Mouse (Mus musculus) liver, embryonic 14.5 days (tissue): ENCODE measurements around the gene Syce2. TPM values are rescaled to one million over a fixed set of nuclear protein-coding genes. Genes with fewer than 3 reads are reported as not detected.

ENCODE experiments used
- ATAC-seq: fragments of 200-750 bp; cut with Nextera tagmentation; 2 replicates; pipeline ENCODE4 v1.8.0; 2017; ENCODE audit warnings: moderate number of reproducible peaks, mild to moderate bottlenecking, moderate library complexity; ENCODE audit not compliant: insufficient read depth
- DNase-seq, 3 experiments: peaks; one replicate each; pipeline ENCODE4 v3.0.0-alpha.2; 2012 to 2013; ENCODE audit warnings: low read depth in 3 of 3, low spot score in 3 of 3
- H3K27ac ChIP-seq: fragments of 300-500 bp; sonication (generic); 2 replicates; pipeline ENCODE4 v1.5.1; 2014; ENCODE audit warnings: moderate library complexity, mild to moderate bottlenecking, control low read depth, inconsistent platforms
- H3K27me3 ChIP-seq: fragments of 300-500 bp; sonication (generic); 2 replicates; pipeline ENCODE4 v1.6.1; 2014; ENCODE audit warnings: mild to moderate bottlenecking, low read length, moderate library complexity; ENCODE audit not compliant: control insufficient read depth, insufficient read depth
- H3K36me3 ChIP-seq: fragments of 300-500 bp; sonication (generic); replicated peaks from 2 replicates; pipeline ENCODE4 v1.6.1; 2014; ENCODE audit warnings: low read depth; ENCODE audit not compliant: control insufficient read depth, insufficient read depth
- H3K4me1 ChIP-seq, 2 experiments: fragments of 200-500 bp in 1 of 2; fragments of 300-500 bp in 1 of 2; sonication (generic) in 1 of 2; replicated peaks; 2 replicates each; pipeline ENCODE4 v1.6.1; 2012 to 2014; ENCODE audit warnings: antibody characterized with exemption in 1 of 2, inconsistent platforms in 1 of 2, low read length in 1 of 2; ENCODE audit not compliant: control insufficient read depth in 2 of 2, insufficient read depth in 2 of 2
- H3K4me2 ChIP-seq: fragments of 300-500 bp; sonication (generic); 2 replicates; pipeline ENCODE4 v1.6.1; 2014; ENCODE audit warnings: low read depth, mild to moderate bottlenecking, control low read depth, moderate library complexity
- H3K4me3 ChIP-seq, 2 experiments: fragments of 200-500 bp in 1 of 2; fragments of 300-500 bp in 1 of 2; sonication (generic) in 1 of 2; 2 replicates each; pipeline ENCODE4 v1.5.1; 2012 to 2014; ENCODE audit warnings: low read depth in 2 of 2, low read length in 2 of 2, mild to moderate bottlenecking in 2 of 2, control low read depth in 1 of 2, inconsistent platforms in 1 of 2, moderate library complexity in 1 of 2; ENCODE audit not compliant: insufficient read depth in 1 of 2
- H3K9ac ChIP-seq: fragments of 300-500 bp; sonication (generic); replicated peaks from 2 replicates; pipeline ENCODE4 v1.6.1; 2014; ENCODE audit warnings: mild to moderate bottlenecking, control low read depth, moderate library complexity
- H3K9me3 ChIP-seq: fragments of 300-500 bp; sonication (generic); 2 replicates; pipeline ENCODE4 v1.6.1; 2016; ENCODE audit warnings: low read length, mixed read lengths; ENCODE audit not compliant: control insufficient read depth
- CTCF ChIP-seq: IDR thresholded peaks from 2 replicates; pipeline ENCODE4 v1.5.1; 2016; ENCODE audit warnings: antibody characterized with exemption, low read depth, control low read depth
- EP300 ChIP-seq: IDR thresholded peaks from 2 replicates; pipeline ENCODE4 v1.6.1; 2016; ENCODE audit warnings: antibody characterized with exemption, low read depth
- WGBS: fragments of 180-500 bp; shearing (Covaris S2); extraction: QIAGEN DNeasy Blood & Tissue Kit; methylation state at CpG from one replicate; pipeline ENCODE4 v1.1.7; 2014; ENCODE audit not compliant: insufficient replicate concordance; 5-methylcytosine and 5-hydroxymethylcytosine counted together
- polyA plus RNA-seq, 2 experiments: library from polyadenylated mRNA; depleted of rRNA in 1 of 2; stranded (reverse) in 1 of 2; unstranded in 1 of 2; fragments of >200 nt; fragmentation: Nextera tagmentation in 1 of 2; extraction: Ambion mirVana in 1 of 2; gene quantifications; 2 replicates each; pipeline versions ENCODE4 v1.2.1 to v1.2.3; 2012 to 2014

Syce2 gene
- polyA plus RNA-seq, 2 experiments, result 26.4 to 78.2 TPM

- WGBS, result 1% methylated on average over 24 of the region's 24 CpGs
- Histone ChIP-seq H3K27me3 (no peaks in the 10 kb centered on the region), H3K4me2 (peak overlapping the region; percentile 97), H3K4me1 (peaks cover 24 to 27% of the 10 kb centered on the region in 2 experiments), H3K9ac (peak overlapping the region; percentile 99), H3K36me3 (peaks cover 26% of the 10 kb centered on the region), H3K4me3 (peak overlapping the region; percentile 77 to 92), H3K9me3 (no peaks in the 10 kb centered on the region), H3K27ac (peak overlapping the region; percentile 97)
- DNase-seq (no peak), ATAC-seq (no peak)
- TF ChIP-seq CTCF (no peak), EP300 (no peak)
These were observed 30.5 kb downstream of the Syce2 start for GRCm38 (mm10) chr8:84902367-84902919.

DNA sequence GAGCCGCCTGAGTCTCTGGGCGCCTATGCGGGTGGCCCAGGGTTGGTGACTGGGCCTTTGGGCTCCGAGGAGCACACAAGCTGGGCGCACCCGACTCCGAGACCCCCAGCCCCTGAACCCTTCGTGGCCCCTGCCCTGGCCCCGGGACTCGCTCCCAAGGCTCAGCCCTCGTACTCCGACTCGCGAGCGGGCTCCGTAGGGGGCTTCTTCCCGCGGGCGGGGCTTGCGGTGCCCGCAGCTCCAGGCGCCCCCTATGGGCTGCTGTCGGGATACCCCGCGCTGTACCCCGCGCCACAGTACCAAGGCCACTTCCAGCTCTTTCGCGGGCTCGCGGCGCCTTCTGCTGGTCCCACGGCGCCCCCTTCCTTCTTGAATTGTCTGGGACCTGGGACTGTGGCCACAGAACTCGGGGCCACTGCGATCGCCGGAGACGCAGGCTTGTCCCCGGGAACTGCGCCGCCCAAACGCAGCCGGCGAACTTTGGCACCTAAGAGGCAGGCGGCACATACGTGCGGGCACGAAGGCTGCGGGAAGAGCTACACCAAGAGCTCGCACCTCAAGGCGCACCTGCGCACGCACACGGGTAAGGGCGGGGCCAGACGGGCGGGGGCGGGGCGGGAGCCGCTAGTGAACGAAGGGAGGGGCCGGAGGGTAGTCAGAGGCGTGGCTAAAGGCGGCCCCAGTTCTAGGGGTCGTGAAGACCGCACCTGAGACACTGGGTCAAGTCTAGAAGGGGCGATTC lies 31.2 kb downstream of the Syce2 start:
- H3K27me3 ChIP-seq, result no peaks in the 10 kb centered on the region
- H3K4me1 ChIP-seq, result peaks cover 24 to 30% of the 10 kb centered on the region in 2 experiments
- peak; percentile 91 for TF ChIP-seq CTCF
- 0 out of 2 replicates have a peak, but pooled peaks have one; percentile 36 for TF ChIP-seq EP300
- DNase-seq (peak; percentile 72 to 78 (median 73)), ATAC-seq (peak; percentile 69)
- peak overlapping the region; percentile 97 for H3K4me2 ChIP-seq
- H3K9me3 ChIP-seq, result no peaks in the 10 kb centered on the region
- H3K4me3 ChIP-seq, result peak overlapping the region; percentile 77 to 92
- peak overlapping the region; percentile 99 for H3K9ac ChIP-seq
- peak overlapping the region; percentile 97 for H3K27ac ChIP-seq
- H3K36me3 ChIP-seq, result peaks cover 26% of the 10 kb centered on the region
- under 1% methylated on average over 68 of the region's 68 CpGs for WGBS

- Histone ChIP-seq H3K4me3 (peak overlapping the region; percentile 29 to 77; a peak in 3 of 4 replicates), H3K4me2 (peak overlapping the region; percentile 97), H3K9ac (no peak overlapping the region), H3K4me1 (peaks cover 20 to 28% of the 10 kb centered on the region in 2 experiments), H3K9me3 (no peaks in the 10 kb centered on the region), H3K27me3 (no peaks in the 10 kb centered on the region), H3K27ac (no peak overlapping the region), H3K36me3 (peaks cover 26% of the 10 kb centered on the region)
- WGBS, result 90% methylated on average over 7 of the region's 7 CpGs
- no peak for ATAC-seq
- no peak for DNase-seq
- TF ChIP-seq CTCF (no peak), EP300 (no peak)
These were observed 32.4 kb downstream of the Syce2 start for GRCm38 (mm10) chr8:84904351-84904750.

DNA sequence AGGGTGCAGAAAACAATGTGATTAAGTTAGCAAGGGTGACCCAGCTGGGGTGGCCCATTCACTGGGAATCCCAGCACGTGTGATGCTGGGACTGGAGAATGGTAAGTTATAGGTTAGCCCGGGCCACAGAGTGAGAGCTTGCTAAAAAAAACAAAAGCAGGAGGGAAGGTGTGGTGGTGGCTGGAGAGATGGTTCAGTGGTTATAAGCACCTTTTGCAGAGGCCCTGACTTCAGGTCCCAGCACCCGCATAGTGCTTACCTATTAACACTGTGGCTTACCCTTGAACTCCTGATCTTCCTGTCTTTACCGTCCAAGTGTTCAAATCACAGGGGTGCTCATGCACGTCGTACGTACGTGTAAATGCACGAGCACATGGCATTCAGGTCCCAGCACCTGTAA lies 35.1 kb downstream of the Syce2 start:
- Histone ChIP-seq H3K27me3 (no peaks in the 10 kb centered on the region; the same call in 1 of the 2 replicates), H3K27ac (peak overlapping the region; percentile 20), H3K36me3 (peaks cover 26% of the 10 kb centered on the region), H3K9me3 (no peaks in the 10 kb centered on the region), H3K4me2 (no peak overlapping the region; the same call in 1 of the 2 replicates), H3K4me3 (no peak overlapping the region), H3K9ac (no peak overlapping the region), H3K4me1 (peaks cover 4 to 22% of the 10 kb centered on the region in 2 experiments)
- no peak for TF ChIP-seq CTCF
- 0 out of 2 replicates have a peak, but pooled peaks have one; percentile 16 for TF ChIP-seq EP300
- no peak for ATAC-seq
- 79% methylated on average over 9 of the region's 9 CpGs for WGBS
- DNase-seq, result no peak

DNA sequence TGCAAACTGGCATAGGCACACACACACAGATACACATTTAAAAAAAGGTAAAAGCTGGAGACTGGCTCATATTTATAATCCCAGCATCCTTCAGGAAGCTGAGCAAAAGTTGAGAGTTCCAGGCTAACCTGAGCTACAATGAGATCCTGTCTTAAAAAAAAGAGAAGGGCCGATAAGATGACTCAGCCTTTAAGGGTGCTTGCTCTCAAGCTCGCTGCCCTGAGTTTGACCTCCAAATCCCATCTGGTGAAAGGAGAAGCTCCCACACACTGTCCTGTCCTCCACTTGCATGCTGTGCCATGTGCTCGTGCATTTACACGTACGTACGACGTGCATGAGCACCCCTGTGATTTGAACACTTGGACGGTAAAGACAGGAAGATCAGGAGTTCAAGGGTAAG lies 35.6 kb downstream of the Syce2 start:
- peaks cover 4 to 22% of the 10 kb centered on the region in 2 experiments for H3K4me1 ChIP-seq
- no peak overlapping the region for H3K9ac ChIP-seq
- no peak for ATAC-seq
- H3K4me3 ChIP-seq, result no peak overlapping the region
- H3K27ac ChIP-seq, result peak overlapping the region; percentile 20
- H3K36me3 ChIP-seq, result peaks cover 26% of the 10 kb centered on the region
- TF ChIP-seq EP300 (no peak), CTCF (no peak)
- DNase-seq, result no peak
- peaks cover 4% of the 10 kb centered on the region for H3K27me3 ChIP-seq
- no peak overlapping the region; the same call in 1 of the 2 replicates for H3K4me2 ChIP-seq
- WGBS, result 57% methylated on average over 8 of the region's 8 CpGs
- no peaks in the 10 kb centered on the region for H3K9me3 ChIP-seq
